Mouse (Mus musculus) kidney, postnatal 0 days (tissue): ENCODE measurements around the gene Prdm11. TPM values are rescaled to one million over a fixed set of nuclear protein-coding genes. Genes with fewer than 3 reads are reported as not detected.
A peak's percentile ranks its signal among the peaks of the same experiment; 100 is the strongest.

ENCODE experiments used
- ATAC-seq: fragments of 200-750 bp; cut with Nextera tagmentation; replicated peaks from 2 replicates; pipeline ENCODE4 v1.8.0; 2017; ENCODE audit warnings: low read depth, moderate number of reproducible peaks, moderate TSS enrichment, moderate library complexity; ENCODE audit not compliant: low FRiP score
- DNase-seq: peaks from one replicate; pipeline ENCODE4 v3.0.0-alpha.2; 2016; ENCODE audit warnings: low spot score
- H3K27ac ChIP-seq: fragments of 300-500 bp; sonication (generic); 2 replicates; pipeline ENCODE4 v1.5.1; 2014; ENCODE audit warnings: mild to moderate bottlenecking
- H3K27me3 ChIP-seq: fragments of 300-500 bp; sonication (generic); 2 replicates; pipeline ENCODE4 v1.6.1; 2014; ENCODE audit warnings: low read length, mixed read lengths; ENCODE audit not compliant: insufficient read depth
- H3K36me3 ChIP-seq: fragments of 300-500 bp; sonication (generic); 2 replicates; pipeline ENCODE4 v1.6.1; 2014; ENCODE audit warnings: low read length, mixed read lengths; ENCODE audit not compliant: insufficient read depth
- H3K4me1 ChIP-seq: fragments of 300-500 bp; sonication (generic); replicated peaks from 2 replicates; pipeline ENCODE4 v1.6.1; 2014; ENCODE audit warnings: antibody characterized with exemption, low read length, mixed read lengths; ENCODE audit not compliant: insufficient read depth
- H3K4me2 ChIP-seq: fragments of 300-500 bp; sonication (generic); 2 replicates; pipeline ENCODE4 v1.6.1; 2014; ENCODE audit warnings: mild to moderate bottlenecking, low read length, moderate library complexity, mixed read lengths
- H3K4me3 ChIP-seq: fragments of 300-500 bp; sonication (generic); replicated peaks from 2 replicates; pipeline ENCODE4 v1.5.1; 2014; ENCODE audit warnings: low read depth, low read length
- H3K9ac ChIP-seq: fragments of 300-500 bp; sonication (generic); 2 replicates; pipeline ENCODE4 v1.6.1; 2014; ENCODE audit warnings: low read depth, low read length
- H3K9me3 ChIP-seq: fragments of 300-500 bp; sonication (generic); replicated peaks from 2 replicates; pipeline ENCODE4 v1.6.1; 2016; ENCODE audit warnings: low read length, inconsistent platforms, mixed read lengths
- CTCF ChIP-seq: IDR thresholded peaks from 2 replicates; pipeline ENCODE4 v1.5.1; 2016; ENCODE audit warnings: antibody characterized with exemption, low read depth, mild to moderate bottlenecking, moderate library complexity
- WGBS: fragments of 180-500 bp; shearing (Covaris S2); extraction: QIAGEN DNeasy Blood & Tissue Kit; methylation state at CpG from one replicate; pipeline ENCODE4 v1.1.7; 2014; 5-methylcytosine and 5-hydroxymethylcytosine counted together
- polyA plus RNA-seq: library from polyadenylated mRNA; unstranded; fragments of >200 nt; fragmentation: Nextera tagmentation; extraction: Ambion mirVana; gene quantifications from 2 replicates; pipeline ENCODE4 v1.2.1, GENCODE M21; 2015

Gene Prdm11
- polyA plus RNA-seq, 1 experiment from 2014 or later, result 4.9 TPM

GRCm38 (mm10) chr2:93084481-93084880 is 38.5 kb upstream of the Prdm11 start:
- Histone ChIP-seq H3K9me3 (no peaks in the 10 kb centered on the region), H3K36me3 (no peaks in the 10 kb centered on the region), H3K9ac (no peak overlapping the region), H3K27ac (no peak overlapping the region), H3K4me2 (no peak overlapping the region), H3K27me3 (no peaks in the 10 kb centered on the region), H3K4me3 (no peak overlapping the region), H3K4me1 (peaks cover 5% of the 10 kb centered on the region; the same call in 1 of the 2 replicates)
- DNase-seq (no peak), ATAC-seq (no peak)
- 86% methylated on average over 5 of the region's 5 CpGs for WGBS
- TF ChIP-seq CTCF, result no peak

- WGBS, result 31% methylated on average over 4 of the region's 4 CpGs
- Histone ChIP-seq H3K4me2 (no peak overlapping the region), H3K9me3 (no peaks in the 10 kb centered on the region), H3K27ac (no peak overlapping the region), H3K4me1 (peaks cover 5% of the 10 kb centered on the region; the same call in 1 of the 2 replicates), H3K9ac (no peak overlapping the region), H3K27me3 (no peaks in the 10 kb centered on the region), H3K4me3 (no peak overlapping the region), H3K36me3 (no peaks in the 10 kb centered on the region)
- DNase-seq, result peak; percentile 35
- ATAC-seq, result no peak
- no peak for TF ChIP-seq CTCF
Measured at GRCm38 (mm10) chr2:93083317-93083716, 37.4 kb upstream of the Prdm11 start.

- TF ChIP-seq CTCF, result no peak
- WGBS, result 39% methylated on average over 3 of the region's 3 CpGs
- H3K9me3 ChIP-seq, result no peaks in the 10 kb centered on the region
- peak; percentile 34; the same call in 1 of the 2 replicates for ATAC-seq
- H3K9ac ChIP-seq, result no peak overlapping the region
- H3K36me3 ChIP-seq, result no peaks in the 10 kb centered on the region
- peaks cover 5% of the 10 kb centered on the region; the same call in 1 of the 2 replicates for H3K4me1 ChIP-seq
- no peak overlapping the region for H3K27ac ChIP-seq
- H3K4me3 ChIP-seq, result no peak overlapping the region
- peak; percentile 88 for DNase-seq
- H3K27me3 ChIP-seq, result no peaks in the 10 kb centered on the region
- no peak overlapping the region for H3K4me2 ChIP-seq
Measured at GRCm38 (mm10) chr2:93082846-93083245, 36.9 kb upstream of the Prdm11 start.

GRCm38 (mm10) chr2:93080871-93081608 is 35.1 kb upstream of the Prdm11 start:
- no peak overlapping the region for H3K4me2 ChIP-seq
- peaks cover 5% of the 10 kb centered on the region; the same call in 1 of the 2 replicates for H3K4me1 ChIP-seq
- 37% methylated on average over 5 of the region's 5 CpGs for WGBS
- H3K27me3 ChIP-seq, result no peaks in the 10 kb centered on the region
- no peak overlapping the region for H3K4me3 ChIP-seq
- no peak for ATAC-seq
- DNase-seq, result peak; percentile 34
- H3K36me3 ChIP-seq, result no peaks in the 10 kb centered on the region
- H3K9me3 ChIP-seq, result no peaks in the 10 kb centered on the region
- no peak overlapping the region for H3K9ac ChIP-seq
- no peak for TF ChIP-seq CTCF
- no peak overlapping the region for H3K27ac ChIP-seq

- 75% methylated on average over 4 of the region's 4 CpGs for WGBS
- no peak overlapping the region for H3K27ac ChIP-seq
- H3K36me3 ChIP-seq, result no peaks in the 10 kb centered on the region
- H3K27me3 ChIP-seq, result no peaks in the 10 kb centered on the region
- no peak overlapping the region for H3K4me2 ChIP-seq
- no peak overlapping the region for H3K9ac ChIP-seq
- H3K4me3 ChIP-seq, result no peak overlapping the region
- no peak for DNase-seq
- TF ChIP-seq CTCF, result no peak
- ATAC-seq, result no peak
- H3K9me3 ChIP-seq, result no peaks in the 10 kb centered on the region
- H3K4me1 ChIP-seq, result peaks cover 5% of the 10 kb centered on the region; the same call in 1 of the 2 replicates
Measured at GRCm38 (mm10) chr2:93079394-93079793, 33.4 kb upstream of the Prdm11 start.

DNA sequence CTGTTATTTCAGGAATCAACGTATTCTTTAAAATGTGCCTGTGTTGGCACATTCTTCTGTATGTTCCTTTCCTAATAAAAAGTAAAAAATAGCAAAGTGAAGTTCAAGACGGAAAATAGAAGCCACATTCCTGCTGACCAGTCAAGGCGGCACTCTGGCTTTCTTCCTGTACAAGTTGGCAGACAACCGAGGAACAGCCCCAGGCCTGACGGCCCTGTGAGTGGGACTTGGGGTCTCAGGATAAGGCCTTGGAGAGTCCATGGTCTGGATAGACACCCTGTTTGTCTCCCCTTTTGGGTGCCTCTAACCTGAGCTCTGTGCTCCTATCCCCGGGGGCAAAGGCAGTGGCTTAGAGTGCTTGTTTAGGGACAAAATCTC is 30.6 kb upstream of the Prdm11 start:
- H3K9ac ChIP-seq, result no peak overlapping the region
- WGBS, result 64% methylated on average over 6 of the region's 6 CpGs
- H3K27me3 ChIP-seq, result no peaks in the 10 kb centered on the region
- H3K9me3 ChIP-seq, result no peaks in the 10 kb centered on the region
- no peak for TF ChIP-seq CTCF
- no peak overlapping the region for H3K4me2 ChIP-seq
- H3K4me3 ChIP-seq, result no peak overlapping the region
- H3K27ac ChIP-seq, result no peak overlapping the region
- ATAC-seq, result no peak
- no peaks in the 10 kb centered on the region for H3K4me1 ChIP-seq
- DNase-seq, result no peak
- no peaks in the 10 kb centered on the region for H3K36me3 ChIP-seq
